In the genomic region with DNA sequence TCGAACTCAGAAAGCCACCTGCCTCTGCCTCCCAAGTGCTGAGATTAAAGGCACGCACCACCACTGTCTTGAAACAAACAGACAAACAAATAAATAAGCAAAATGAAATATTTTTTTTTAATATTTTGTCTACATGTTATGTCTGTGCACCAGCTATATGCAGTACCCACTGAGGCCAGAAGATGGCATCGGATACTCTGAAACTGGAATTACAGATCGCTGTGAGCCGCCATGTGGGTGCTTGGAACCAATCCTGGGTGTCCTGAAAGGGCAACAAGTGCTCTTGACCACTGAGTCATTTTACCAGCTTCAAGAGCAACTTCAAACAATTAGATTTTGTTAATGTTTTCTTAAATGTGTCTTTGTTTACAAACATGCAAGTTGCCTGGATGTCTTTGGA, we compare ENCODE assay signal across 15 mouse cellular contexts. TPM values are rescaled to one million over a fixed set of nuclear protein-coding genes. Genes with fewer than 3 reads are reported as not detected.
DNase-seq lines count a peak whose midpoint lies in the region; ATAC-seq and TF ChIP-seq lines count a peak whose summit lies in the region.
"Had no signal": no experiment of that assay in that cellular context is flagged by ENCODE, and none has a peak within 500 bp of the region (broad histone marks: within the 10 kb centered on the region; RNA-seq: fewer than 3 reads in every experiment).

No protein-coding gene starts in this region.

- WGBS in forebrain, embryonic 13.5 days: 95% methylated on average over 5 of the region's 5 CpGs

- no peaks in the 10 kb centered on the region for H3K4me1 ChIP-seq in testis, adult 2 months (ENCODE audit: control insufficient read depth, insufficient read depth, low read length)
- no peaks in the 10 kb centered on the region for H3K4me1 ChIP-seq in MEL (ENCODE audit: control insufficient read depth in 1 of 2, insufficient read depth in 2 of 2, low read length in 2 of 2)
- H3K4me1 ChIP-seq in forebrain, embryonic 13.5 days: no peaks in the 10 kb centered on the region
- H3K4me1 ChIP-seq: embryonic facial prominence, embryonic 12.5 days had no signal

- H3K27me3 ChIP-seq in testis, adult 2 months (ENCODE audit: control insufficient read depth, insufficient read depth, low read length): no peaks in the 10 kb centered on the region
- H3K27me3 ChIP-seq in MEL (ENCODE audit: control insufficient read depth in 1 of 2, insufficient read depth in 2 of 2, low read length in 2 of 2): no peaks in the 10 kb centered on the region
- no peaks in the 10 kb centered on the region for H3K27me3 ChIP-seq in splenic B cell, adult 2 months (ENCODE audit: control insufficient read depth, insufficient read depth, low read length, poor library complexity, severe bottlenecking)
- peaks cover 5% of the 10 kb centered on the region; the same call in 1 of the 2 replicates for H3K27me3 ChIP-seq in forebrain, embryonic 13.5 days
- H3K27me3 ChIP-seq: embryonic facial prominence, embryonic 12.5 days; heart, embryonic 13.5 days; liver, embryonic 13.5 days had no signal

- H3K4me3 ChIP-seq in layer of hippocampus, adult 2 months: no peak overlapping the region
- no peak overlapping the region for H3K4me3 ChIP-seq in testis, adult 2 months (ENCODE audit: control insufficient read depth, low read depth, low read length)
- no peak overlapping the region for H3K4me3 ChIP-seq in MEL (ENCODE audit: control insufficient read depth in 1 of 2, insufficient read depth in 1 of 2, low read depth in 2 of 2, low read length in 2 of 2)
- H3K4me3 ChIP-seq in forebrain, embryonic 13.5 days: no peak overlapping the region
- H3K4me3 ChIP-seq: embryonic facial prominence, embryonic 12.5 days; heart, embryonic 13.5 days; hindbrain, embryonic 10.5 days; liver, embryonic 13.5 days had no signal

- no peak for TF ChIP-seq POLR2A in testis, adult 2 months (IDR thresholded peaks at IDR 0.05; ENCODE audit: control insufficient read depth, low read depth, low read length)
- no peak for TF ChIP-seq POLR2A in MEL (IDR thresholded peaks at IDR 0.05; ENCODE audit: control insufficient read depth in 1 of 2, insufficient read depth in 1 of 2, low read depth in 1 of 2, low read length in 2 of 2, poor library complexity in 1 of 2)

- no peak overlapping the region for H3K9ac ChIP-seq in MEL (ENCODE audit: control insufficient read depth, low read depth, low read length, poor library complexity, severe bottlenecking)
- H3K9ac ChIP-seq in forebrain, embryonic 13.5 days: no peak overlapping the region
- H3K9ac ChIP-seq: embryonic facial prominence, embryonic 12.5 days; heart, embryonic 13.5 days; liver, embryonic 13.5 days had no signal

- no peak overlapping the region for H3K27ac ChIP-seq in layer of hippocampus, adult 2 months
- H3K27ac ChIP-seq in testis, adult 2 months (ENCODE audit: control insufficient read depth, insufficient read depth, low read depth, low read length): no peak overlapping the region
- H3K27ac ChIP-seq in MEL (ENCODE audit: control insufficient read depth, low read depth, low read length): no peak overlapping the region
- no peak overlapping the region for H3K27ac ChIP-seq in forebrain, embryonic 13.5 days
- H3K27ac ChIP-seq: embryonic facial prominence, embryonic 12.5 days; heart, embryonic 13.5 days; hindbrain, embryonic 10.5 days; liver, embryonic 13.5 days; macrophage had no signal

- peak; percentile 51 for TF ChIP-seq CTCF in layer of hippocampus, adult 2 months (conservative IDR thresholded peaks at IDR 0.05)
- peak; percentile 9; the same call in 1 of the 2 replicates for TF ChIP-seq CTCF in testis, adult 2 months (IDR thresholded peaks at IDR 0.05; ENCODE audit: control insufficient read depth, insufficient read depth, insufficient replicate concordance, low read depth, low read length)
- peak; percentile 22 to 57 (median 50) for TF ChIP-seq CTCF in MEL (IDR thresholded peaks at IDR 0.05 in 2 of 3, conservative IDR thresholded peaks at IDR 0.05 in 1 of 3; ENCODE audit: control insufficient read depth in 1 of 3, insufficient read depth in 1 of 3, low read depth in 2 of 3, low read length in 3 of 3, poor library complexity in 1 of 3, severe bottlenecking in 1 of 3)

- no peaks in the 10 kb centered on the region for H3K36me3 ChIP-seq in testis, adult 2 months (ENCODE audit: control insufficient read depth, insufficient read depth, low read length)
- H3K36me3 ChIP-seq in MEL (ENCODE audit: control insufficient read depth in 1 of 2, insufficient read depth in 2 of 2, low read length in 2 of 2): no peaks in the 10 kb centered on the region
- no peaks in the 10 kb centered on the region for H3K36me3 ChIP-seq in splenic B cell, adult 2 months (ENCODE audit: control insufficient read depth, insufficient read depth, low read length, poor library complexity, severe bottlenecking)
- no peaks in the 10 kb centered on the region for H3K36me3 ChIP-seq in forebrain, embryonic 13.5 days (ENCODE audit: poor library complexity, severe bottlenecking)
- H3K36me3 ChIP-seq: embryonic facial prominence, embryonic 12.5 days; heart, embryonic 13.5 days; hindbrain, embryonic 10.5 days; liver, embryonic 13.5 days had no signal

- no peaks in the 10 kb centered on the region for H3K9me3 ChIP-seq in MEL (replicated peaks; ENCODE audit: insufficient read depth, low read length)
- peaks cover 12% of the 10 kb centered on the region for H3K9me3 ChIP-seq in forebrain, embryonic 13.5 days (replicated peaks)
- H3K9me3 ChIP-seq: embryonic facial prominence, embryonic 12.5 days had no signal

- no peak for TF ChIP-seq EP300 in MEL (IDR thresholded peaks at IDR 0.05; ENCODE audit: low read depth in 1 of 2, low read length in 2 of 2)

- H3K79me2 ChIP-seq in MEL (ENCODE audit: control insufficient read depth, insufficient read depth, low read length, poor library complexity): no peaks in the 10 kb centered on the region

- no peak for DNase-seq in layer of hippocampus, adult 2 months (ENCODE audit: low spot score in 2 of 2)
- no peak for DNase-seq in layer of hippocampus, adult 9-11 months
- DNase-seq in testis, postnatal 14 days (ENCODE audit: low spot score): no peak
- peak; percentile 46 for DNase-seq in MEL (ENCODE audit: low read depth, low spot score)
- DNase-seq in splenic B cell, adult 2 months (ENCODE audit: low read depth, low spot score): peak; percentile 43
- DNase-seq in gastrocnemius, adult 8-10 months (ENCODE audit: low spot score in 2 of 2): no peak
- DNase-seq: kidney, adult 8-10 months; liver, embryonic 13.5 days; thymus, postnatal 14 days had no signal

- H3K4me2 ChIP-seq in forebrain, embryonic 13.5 days: no peak overlapping the region
- H3K4me2 ChIP-seq: embryonic facial prominence, embryonic 12.5 days; heart, embryonic 13.5 days; liver, embryonic 13.5 days had no signal

- ATAC-seq in forebrain, embryonic 13.5 days: no peak

- TF ChIP-seq RAD21 in MEL (IDR thresholded peaks at IDR 0.05; ENCODE audit: low read depth, low read length): peak; percentile 65

TF ChIP-seq in MEL, 35 proteins besides CTCF, POLR2A, EP300 and RAD21:
- TF ChIP-seq SMC3 (IDR thresholded peaks at IDR 0.05; ENCODE audit: low read depth, low read length) (peak; percentile 66), ZC3H11A (IDR thresholded peaks at IDR 0.05; ENCODE audit: low read depth, low read length) (peak; percentile 49), GATA1 (IDR thresholded peaks at IDR 0.05; ENCODE audit: low read depth, low read length) (no peak)

RNA-seq across cellular contexts. Expression of a gene that starts 11.5 kb away (rescaled TPM):
- total RNA-seq in layer of hippocampus, adult 2 months (2021): 10 to 100 TPM; 88.2 to 89.4 TPM
- polyA plus RNA-seq in testis, adult 2 months (2012; rRNA removed): 2.6 and 3.4 TPM in 2 replicates
- 7.8 and 10.8 TPM in 2 replicates for total RNA-seq in MEL (2012; rRNA removed)
- 10 to 100 TPM; 25.9 to 76.0 TPM for polyA plus RNA-seq in MEL (2012; ENCODE audit: insufficient read depth in 1 of 2, insufficient read length in 2 of 2, low read depth in 1 of 2, low replicate concordance in 2 of 2, missing spikeins in 1 of 2)
- total RNA-seq in gastrocnemius, adult 8-10 months (2022): 1 to 10 TPM; 3.6 to 8.2 (median 4.4) TPM
- 6.9 and 7.6 TPM in 2 replicates for polyA plus RNA-seq in forebrain, embryonic 13.5 days (2015; fragmentation: Nextera tagmentation; extraction: Ambion mirVana)

Comparison
In these comparisons a context has a peak if more than half of its experiments do, and no peak if none do; other contexts are left out.
1. DNase-seq: peak in MEL (single experiment) and splenic B cell, adult 2 months (single experiment); none in layer of hippocampus, adult 2 months (0 of 2), layer of hippocampus, adult 9-11 months (single experiment), testis, postnatal 14 days (single experiment) and gastrocnemius, adult 8-10 months (0 of 2).
2. Peak in every context shown above with its lines, with median percentiles within 50 percentile points of each other: CTCF ChIP-seq.